Mouse (Mus musculus): ENCODE data around the gene Ssbp3.

DNA sequence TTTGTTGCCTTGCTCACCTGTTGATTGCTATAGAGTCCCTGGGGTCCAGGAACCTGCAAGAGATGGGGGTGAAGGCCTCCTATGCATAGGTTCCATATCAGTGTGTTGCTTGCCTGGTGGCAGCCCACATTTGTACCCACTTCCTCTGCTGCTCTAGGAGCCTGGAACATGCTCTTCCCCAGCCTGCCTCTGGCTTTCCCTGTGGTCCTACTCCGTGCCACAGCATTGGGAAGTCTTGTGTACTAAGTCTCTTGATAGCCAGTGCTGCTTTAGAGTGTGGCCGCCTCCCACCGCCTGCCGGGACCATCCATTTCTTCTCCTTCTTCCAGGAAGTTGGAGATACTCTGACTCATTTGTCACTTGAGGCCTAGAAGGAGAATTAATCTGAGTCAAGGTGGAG is 13.7 kb downstream of the Ssbp3 start:
- no peak for TF ChIP-seq CTCF (IDR thresholded peaks at IDR 0.05; ENCODE audit: extremely low read depth, insufficient read depth, insufficient read length, insufficient replicate concordance)
- no peak for TF ChIP-seq POLR2A (IDR thresholded peaks at IDR 0.05; ENCODE audit: low read depth, low read length)

Measured in spleen, adult 2 months (tissue).